Mouse (Mus musculus) hindbrain, embryonic 12.5 days (tissue): ENCODE data around the gene Ccr7. TPM values are rescaled to one million over a fixed set of nuclear protein-coding genes. Genes with fewer than 3 reads are reported as not detected.

Source experiments
- polyA plus RNA-seq: library from polyadenylated mRNA; unstranded; fragments of >200 nt; fragmentation: Nextera tagmentation; extraction: Ambion mirVana; gene quantifications from 2 replicates; pipeline ENCODE4 v1.2.1, GENCODE M21; 2016

Gene Ccr7
- polyA plus RNA-seq, 1 experiment from 2014 or later = 0.25 TPM

Other genes starting within 250 kb of the Ccr7 start
- 19.0 and 20.2 TPM in 2 replicates for gene Cdc6, start 247.3 kb downstream of the Ccr7 start, polyA plus RNA-seq
- gene Rara, start 227.3 kb downstream of the Ccr7 start, polyA plus RNA-seq = 38.6 and 46.9 TPM in 2 replicates
- 0.88 and 1.1 TPM in 2 replicates for gene Gjd3, start 172.1 kb downstream of the Ccr7 start, polyA plus RNA-seq
- gene Top2a, start 130.9 kb downstream of the Ccr7 start, polyA plus RNA-seq = 195 and 199 TPM in 2 replicates
- 428 and 445 TPM in 2 replicates for gene Igfbp4, start 113.8 kb downstream of the Ccr7 start, polyA plus RNA-seq
- gene Tns4, start 65.8 kb downstream of the Ccr7 start, polyA plus RNA-seq = 0.32 and 0.36 TPM in 2 replicates
- gene Smarce1, start 75.9 kb upstream of the Ccr7 start, polyA plus RNA-seq = 366 and 375 TPM in 2 replicates
- 0.98 and 1.5 TPM in 2 replicates for gene Krt222, start 89.0 kb upstream of the Ccr7 start, polyA plus RNA-seq
- not detected in 2 replicates for gene Krt24, start 130.2 kb upstream of the Ccr7 start, polyA plus RNA-seq
- not detected in 2 replicates for gene Krt25, start 167.9 kb upstream of the Ccr7 start, polyA plus RNA-seq
- gene Krt26, start 182.9 kb upstream of the Ccr7 start, polyA plus RNA-seq = 0.27 and 0.30 TPM in 2 replicates
- gene Krt27, start 196.0 kb upstream of the Ccr7 start, polyA plus RNA-seq = not detected in 2 replicates
- 0.21 and 0.27 TPM in 2 replicates for gene Krt28, start 219.8 kb upstream of the Ccr7 start, polyA plus RNA-seq
- gene Krt10, start 234.3 kb upstream of the Ccr7 start, polyA plus RNA-seq = 32.7 and 39.8 TPM in 2 replicates